Mouse (Mus musculus) induced T-regulatory cell, adult 2 months (primary cell): ENCODE data around the gene Rhox4a2.
"Not testable (repeated sequence)": the region's sequence is repeated elsewhere in the genome, so short reads cannot be mapped to it uniquely, and the experiment has no call there.

Source experiments
- DNase-seq: peaks from one replicate; pipeline ENCODE4 v3.0.0-alpha.2; 2012; ENCODE audit warnings: low read depth

Gene Rhox4a2

DNA sequence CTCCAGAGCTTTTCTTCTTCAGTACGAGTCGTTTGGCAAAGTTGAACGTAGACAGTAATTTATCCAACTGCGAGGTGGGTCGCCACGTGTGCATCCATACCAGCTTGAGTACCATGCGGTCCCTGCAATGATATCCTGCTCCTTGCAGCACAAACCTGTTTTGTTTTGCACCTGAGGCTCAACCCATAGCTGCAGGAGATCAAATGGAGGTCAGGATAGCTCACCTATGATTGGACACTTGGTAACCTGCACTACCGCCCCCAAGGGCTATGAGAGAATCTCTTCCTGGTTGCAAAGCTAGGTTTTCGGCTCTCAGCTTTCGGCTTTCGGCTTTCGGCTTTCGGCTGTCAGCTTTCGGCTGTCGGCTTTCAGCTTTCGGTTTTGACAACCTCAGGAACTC, at the start of gene Rhox4a2:
TSS of gene Rhox4a2 (plus strand) at position 301 of the 400 bp plus-strand sequence.
- not testable (repeated sequence) for DNase-seq

GRCm38 (mm10) chrX:37379728-37380127, 10.9 kb upstream of the Rhox4a2 start, which contains the start of gene Rhox3a2:
Gene Rhox3a2, plus strand, starts transcription at chrX:37380028.
- DNase-seq: not testable (repeated sequence)

DNA sequence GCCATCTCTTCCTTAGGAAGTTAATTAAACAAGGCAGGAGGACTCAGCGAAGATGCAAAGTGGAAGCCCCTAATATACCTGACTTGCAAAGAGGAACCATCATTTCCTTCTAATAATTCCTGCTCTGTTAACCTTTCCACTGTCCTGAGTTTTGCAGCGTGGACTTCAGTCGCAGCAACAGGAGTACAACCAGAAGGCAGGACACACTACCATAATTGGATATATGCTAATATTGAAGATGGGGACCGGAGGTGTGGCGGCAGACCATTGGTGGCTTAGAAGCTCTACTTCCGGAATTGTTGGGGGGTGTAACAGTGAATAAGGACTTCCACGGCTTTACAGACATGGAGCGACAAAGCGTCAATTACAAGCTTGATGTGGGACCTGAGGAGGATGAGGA, 21.1 kb downstream of the Rhox4a2 start, which contains the start of gene Rhox2b:
TSS of gene Rhox2b (plus strand) at position 301 of the 400 bp plus-strand sequence.
- not testable (repeated sequence) for DNase-seq

DNA sequence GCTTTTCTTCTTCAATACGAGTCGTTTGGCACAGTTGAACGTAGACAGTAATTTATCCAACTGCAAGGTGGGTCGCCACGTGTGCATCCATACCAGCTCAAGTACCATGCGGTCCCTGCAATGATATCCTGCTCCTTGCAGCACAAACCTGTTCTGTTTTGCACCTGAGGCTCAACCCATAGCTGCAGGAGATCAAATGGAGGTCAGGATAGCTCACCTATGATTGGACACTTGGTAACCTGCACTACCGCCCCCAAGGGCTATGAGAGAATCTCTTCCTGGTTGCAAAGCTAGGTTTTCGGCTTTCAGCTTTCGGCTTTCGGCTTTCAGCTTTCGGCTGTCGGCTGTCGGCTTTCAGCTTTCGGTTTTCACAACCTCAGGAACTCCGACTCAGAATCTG, 41.5 kb downstream of the Rhox4a2 start, which contains the start of gene Rhox4b:
TSS of gene Rhox4b (plus strand) at position 301 of the 400 bp plus-strand sequence.
- not testable (repeated sequence) for DNase-seq
